Mouse (Mus musculus): ENCODE data around the gene Cyp2d22.

DNA sequence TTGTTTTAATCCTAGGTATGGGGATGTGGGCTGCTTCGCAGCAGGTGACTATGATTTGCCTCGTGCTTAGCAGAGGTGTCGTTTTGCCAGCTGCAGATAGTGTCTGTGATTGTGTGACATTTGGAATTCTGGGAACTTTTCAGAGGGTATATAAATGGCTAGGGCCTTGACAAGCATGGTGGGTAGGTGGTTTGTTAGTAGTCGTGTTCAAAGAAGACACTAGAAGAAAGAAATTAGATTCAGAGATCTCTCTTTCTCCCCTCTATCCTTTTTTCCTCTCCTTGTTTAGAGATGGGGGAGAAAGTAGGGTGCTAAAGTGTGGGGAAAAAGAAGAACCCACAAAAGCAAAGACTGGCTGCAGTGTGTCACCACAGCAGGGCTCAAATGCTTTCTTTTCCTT, 11.9 kb downstream of the Cyp2d22 start:
- TF ChIP-seq POLR2A (IDR thresholded peaks at IDR 0.05; ENCODE audit: insufficient read depth, low read length) (no peak), CTCF (IDR thresholded peaks at IDR 0.05; ENCODE audit: low read depth, low read length) (no peak), EP300 (IDR thresholded peaks at IDR 0.05; ENCODE audit: insufficient read depth, low read depth, low read length) (no peak)
